7 mouse cellular contexts compared by ENCODE assay signal in genomic region chr6:120111984-120112803, GRCm38 (mm10). TPM values are rescaled to one million over a fixed set of nuclear protein-coding genes. Genes with fewer than 3 reads are reported as not detected.
DNase-seq lines count a peak whose midpoint lies in the region; ATAC-seq lines count a peak whose summit lies in the region.

No protein-coding gene starts in this region.

- H3K4me2 ChIP-seq in limb, embryonic 13.5 days (replicated peaks): peak overlapping the region; percentile 58
- peak overlapping the region; percentile 51 for H3K4me2 ChIP-seq in midbrain, embryonic 14.5 days (ENCODE audit: low read length)

- peak overlapping the region; percentile 85 for H3K27ac ChIP-seq in limb, embryonic 13.5 days
- 0 out of 2 replicates have a peak overlapping the region, but pooled peaks have one; percentile 5 for H3K27ac ChIP-seq in midbrain, embryonic 14.5 days (replicated peaks; ENCODE audit: low read depth, low read length)

- peak; percentile 81 for ATAC-seq in inflammation-experienced regulatory T-cells, adult 6 months
- ATAC-seq in limb, embryonic 13.5 days (ENCODE audit: low FRiP score, low read depth): peak; percentile 93
- peak; percentile 89 for ATAC-seq in midbrain, embryonic 14.5 days (ENCODE audit: low FRiP score, low TSS enrichment)

- peaks cover 45% of the 10 kb centered on the region for H3K4me1 ChIP-seq in limb, embryonic 13.5 days
- H3K4me1 ChIP-seq in midbrain, embryonic 14.5 days (ENCODE audit: control insufficient read depth, insufficient read depth, low read length): peaks cover 9% of the 10 kb centered on the region; the same call in 1 of the 2 replicates

- peak overlapping the region; percentile 55 for H3K9ac ChIP-seq in limb, embryonic 13.5 days
- H3K9ac ChIP-seq in midbrain, embryonic 14.5 days (replicated peaks; ENCODE audit: low read length): no peak overlapping the region; the same call in 1 of the 2 replicates

- WGBS in limb, embryonic 13.5 days: 4% methylated on average over 20 of the region's 22 CpGs
- 6% methylated on average over 21 of the region's 22 CpGs for WGBS in midbrain, embryonic 14.5 days

- H3K9me3 ChIP-seq in limb, embryonic 13.5 days: no peaks in the 10 kb centered on the region
- H3K9me3 ChIP-seq in midbrain, embryonic 14.5 days (ENCODE audit: control insufficient read depth, low read length): no peaks in the 10 kb centered on the region

- H3K27me3 ChIP-seq in limb, embryonic 13.5 days: no peaks in the 10 kb centered on the region
- H3K27me3 ChIP-seq in midbrain, embryonic 14.5 days (ENCODE audit: control insufficient read depth, insufficient read depth, low read length): no peaks in the 10 kb centered on the region

- peak; percentile 95 for DNase-seq in ZHBTc4 (ENCODE audit: low read depth, low spot score)
- DNase-seq in cerebellum, postnatal 36 days: peak; percentile 9 to 25
- DNase-seq in gastrocnemius, postnatal 25 days: peak; percentile 88
- DNase-seq in midbrain, embryonic 14.5 days: peak; percentile 78
- peak; percentile 68 to 73 for DNase-seq in spleen, adult 18-20 months

- no peaks in the 10 kb centered on the region for H3K36me3 ChIP-seq in limb, embryonic 13.5 days
- no peaks in the 10 kb centered on the region for H3K36me3 ChIP-seq in midbrain, embryonic 14.5 days (ENCODE audit: control insufficient read depth, insufficient read depth, low read length)

- peak overlapping the region; percentile 27 for H3K4me3 ChIP-seq in limb, embryonic 13.5 days
- peak overlapping the region; percentile 19 for H3K4me3 ChIP-seq in midbrain, embryonic 14.5 days (replicated peaks; ENCODE audit: low read depth, low read length)

RNA-seq across cellular contexts. Expression of gene Ninj2, which starts 19.0 kb away (rescaled TPM):
- not detected for total RNA-seq in gastrocnemius, postnatal 25 days (2021)
- polyA plus RNA-seq in inflammation-experienced regulatory T-cells, adult 6 months (2017; shearing (Covaris generic)): 1 to 10 TPM; 1.4 to 6.8 (median 2.4) TPM
- 0.96 and 0.98 TPM in 2 replicates for polyA plus RNA-seq in limb, embryonic 13.5 days (2015; fragmentation: Nextera tagmentation; extraction: Ambion mirVana)
- polyA plus RNA-seq in midbrain, embryonic 14.5 days (2014; fragmentation: Nextera tagmentation; extraction: Ambion mirVana): not detected in 2 replicates

Comparison
In these comparisons a context has a peak if more than half of its experiments do, and no peak if none do; other contexts are left out.
1. Peak in every context shown above with its lines: DNase-seq, ATAC-seq, H3K4me3 ChIP-seq and H3K27ac ChIP-seq.
2. DNase-seq: peak in every context shown above with its lines; median percentile 95 in ZHBTc4; 88 in gastrocnemius, postnatal 25 days; 78 in midbrain, embryonic 14.5 days; 70 in spleen, adult 18-20 months; 17 in cerebellum, postnatal 36 days.